Comparison of ENCODE assay signal across 22 mouse cellular contexts in genomic region chr1:172463387-172464333, GRCm38 (mm10). TPM values are rescaled to one million over a fixed set of nuclear protein-coding genes. Genes with fewer than 3 reads are reported as not detected.
DNase-seq lines count a peak whose midpoint lies in the region; ATAC-seq and TF ChIP-seq lines count a peak whose summit lies in the region.
"Had no signal": no experiment of that assay in that cellular context is flagged by ENCODE, and none has a peak within 500 bp of the region (broad histone marks: within the 10 kb centered on the region; RNA-seq: fewer than 3 reads in every experiment).

No protein-coding gene starts in this region.

- H3K27ac ChIP-seq in liver, embryonic 12.5 days: no peak overlapping the region
- no peak overlapping the region for H3K27ac ChIP-seq in liver, embryonic 11.5 days (ENCODE audit: low read depth, low read length)
- H3K27ac ChIP-seq in intestine, postnatal 0 days (ENCODE audit: low read depth, low read length): peak overlapping the region; percentile 95
- H3K27ac ChIP-seq: embryonic facial prominence, embryonic 10.5 days; forebrain, embryonic 13.5 days; heart, embryonic 13.5 days; hindbrain, embryonic 13.5 days; hindbrain, postnatal 0 days had no signal

- H3K36me3 ChIP-seq in liver, embryonic 12.5 days: no peaks in the 10 kb centered on the region
- H3K36me3 ChIP-seq in liver, embryonic 11.5 days (ENCODE audit: control insufficient read depth, insufficient read depth, low read length): no peaks in the 10 kb centered on the region
- H3K36me3 ChIP-seq in intestine, postnatal 0 days (ENCODE audit: control insufficient read depth, insufficient read depth): no peaks in the 10 kb centered on the region
- H3K36me3 ChIP-seq: embryonic facial prominence, embryonic 10.5 days; G1E; heart, embryonic 13.5 days; hindbrain, embryonic 13.5 days had no signal

- H3K9ac ChIP-seq in liver, embryonic 12.5 days: no peak overlapping the region
- H3K9ac ChIP-seq in liver, embryonic 11.5 days (ENCODE audit: low read depth, low read length): no peak overlapping the region
- H3K9ac ChIP-seq in intestine, postnatal 0 days (ENCODE audit: low read depth, low read length): no peak overlapping the region
- H3K9ac ChIP-seq: forebrain, embryonic 13.5 days; forebrain, postnatal 0 days; heart, embryonic 13.5 days; hindbrain, embryonic 13.5 days had no signal

- WGBS in liver, embryonic 12.5 days (ENCODE audit: insufficient replicate concordance): 33% methylated on average over 16 of the region's 16 CpGs
- WGBS in liver, embryonic 11.5 days: 51% methylated on average over 16 of the region's 16 CpGs
- 57% methylated on average over 16 of the region's 16 CpGs for WGBS in intestine, postnatal 0 days

- H3K4me2 ChIP-seq in liver, embryonic 12.5 days: no peak overlapping the region
- no peak overlapping the region for H3K4me2 ChIP-seq in liver, embryonic 11.5 days
- no peak overlapping the region for H3K4me2 ChIP-seq in intestine, postnatal 0 days (replicated peaks; ENCODE audit: low read depth)
- H3K4me2 ChIP-seq: forebrain, embryonic 13.5 days; heart, embryonic 13.5 days; hindbrain, embryonic 13.5 days had no signal

- H3K4me3 ChIP-seq in liver, embryonic 12.5 days: no peak overlapping the region
- H3K4me3 ChIP-seq in liver, embryonic 11.5 days (ENCODE audit: low read depth, low read length): no peak overlapping the region
- H3K4me3 ChIP-seq in intestine, postnatal 0 days (ENCODE audit: low read depth, low read length): no peak overlapping the region
- H3K4me3 ChIP-seq: embryonic facial prominence, embryonic 10.5 days; forebrain, embryonic 13.5 days; heart, embryonic 13.5 days; hindbrain, embryonic 13.5 days had no signal

- ATAC-seq in liver, embryonic 12.5 days: 0 out of 2 replicates have a peak, but pooled peaks have one; percentile 21
- ATAC-seq in liver, embryonic 11.5 days (replicated peaks; ENCODE audit: low FRiP score): no peak
- ATAC-seq in granulocyte monocyte progenitor cell, adult 5-6 weeks (replicated peaks; ENCODE audit: poor library complexity, severe bottlenecking): peak; percentile 53
- ATAC-seq in intestine, postnatal 0 days: peak; percentile 63
- ATAC-seq in neutrophil, adult 5-6 weeks (ENCODE audit: extremely low read depth, insufficient number of reproducible peaks, low FRiP score, poor library complexity, severe bottlenecking): peak; percentile 39; the same call in 1 of the 2 replicates
- ATAC-seq: forebrain, embryonic 13.5 days; forebrain, postnatal 0 days; hindbrain, postnatal 0 days had no signal

- no peaks in the 10 kb centered on the region for H3K27me3 ChIP-seq in liver, embryonic 12.5 days (replicated peaks)
- H3K27me3 ChIP-seq in liver, embryonic 11.5 days (replicated peaks; ENCODE audit: control insufficient read depth, insufficient read depth, low read length): no peaks in the 10 kb centered on the region
- no peaks in the 10 kb centered on the region for H3K27me3 ChIP-seq in intestine, postnatal 0 days (replicated peaks; ENCODE audit: control insufficient read depth, insufficient read depth, low read length)
- H3K27me3 ChIP-seq: forebrain, embryonic 13.5 days; heart, embryonic 13.5 days; hindbrain, embryonic 13.5 days had no signal

- DNase-seq in liver, embryonic 11.5 days (ENCODE audit: low spot score): no peak
- DNase-seq in frontal cortex, postnatal 10 days (ENCODE audit: low spot score in 2 of 2): no peak
- no peak for DNase-seq in right cerebral cortex, postnatal 36 days (ENCODE audit: low spot score in 2 of 2)
- no peak for DNase-seq in gastrocnemius, postnatal 4 days (ENCODE audit: low spot score in 2 of 2)
- DNase-seq: adrenal gland, adult 8-10 months; adrenal gland, postnatal 36 days; cerebellum, adult 11-12 months; cerebellum, adult 9-10 months; cerebellum, postnatal 36 days; forebrain, postnatal 0 days; gastrocnemius, postnatal 10 days; heart, postnatal 4 days had no signal

- 0 out of 2 replicates have a peak, but pooled peaks cover 11% of the 10 kb centered on the region for H3K4me1 ChIP-seq in liver, embryonic 12.5 days
- H3K4me1 ChIP-seq in liver, embryonic 11.5 days (replicated peaks; ENCODE audit: control insufficient read depth, insufficient read depth, low read length): peaks cover 7% of the 10 kb centered on the region; the same call in 1 of the 2 replicates
- H3K4me1 ChIP-seq in intestine, postnatal 0 days (replicated peaks; ENCODE audit: control insufficient read depth, insufficient read depth, low read length): peaks cover 5% of the 10 kb centered on the region; the same call in 1 of the 2 replicates
- H3K4me1 ChIP-seq: embryonic facial prominence, embryonic 10.5 days; forebrain, embryonic 13.5 days; hindbrain, embryonic 13.5 days had no signal

- peak; percentile 46 for TF ChIP-seq CTCF in intestine, postnatal 0 days (IDR thresholded peaks at IDR 0.05; ENCODE audit: low read depth)

- no peaks in the 10 kb centered on the region for H3K9me3 ChIP-seq in liver, embryonic 12.5 days (replicated peaks)
- H3K9me3 ChIP-seq in liver, embryonic 11.5 days (ENCODE audit: control insufficient read depth, low read length): no peaks in the 10 kb centered on the region
- no peaks in the 10 kb centered on the region for H3K9me3 ChIP-seq in intestine, postnatal 0 days (ENCODE audit: control insufficient read depth)
- H3K9me3 ChIP-seq: embryonic facial prominence, embryonic 10.5 days; forebrain, embryonic 13.5 days; G1E; heart, embryonic 13.5 days; hindbrain, embryonic 13.5 days had no signal

RNA-seq across cellular contexts. Expression of gene Slamf9, which starts 11.5 kb away (rescaled TPM):
- polyA plus RNA-seq in liver, embryonic 12.5 days (2016; fragmentation: Nextera tagmentation; extraction: Ambion mirVana): 1.1 and 1.3 TPM in 2 replicates
- 0.55 and 1.4 TPM in 2 replicates for polyA plus RNA-seq in liver, embryonic 11.5 days (2014; fragmentation: Nextera tagmentation; extraction: Ambion mirVana)
- not detected in 2 replicates for total RNA-seq in granulocyte monocyte progenitor cell, adult 5-6 weeks (2014; fragmentation: Nextera tagmentation)
- 0.26 TPM in 1 of 2 replicates, not detected in the other for total RNA-seq in granulocyte monocyte progenitor cell, adult 5-6 weeks (2017)
- polyA plus RNA-seq in intestine, postnatal 0 days (2015; fragmentation: Nextera tagmentation; extraction: Ambion mirVana): 1.8 and 2.1 TPM in 2 replicates
- 2.9 and 4.1 TPM in 2 replicates for total RNA-seq in neutrophil, adult 5-6 weeks (2017)
- total RNA-seq in gastrocnemius, postnatal 4 days (2021): under 1 TPM; 0.47 to 0.56 TPM
- total RNA-seq: G1E; hindbrain, postnatal 0 days had no signal
- polyA plus RNA-seq: embryonic facial prominence, embryonic 10.5 days; G1E; hindbrain, embryonic 13.5 days had no signal

RNA-seq across cellular contexts. Expression of gene Igsf9, which starts 17.9 kb away (rescaled TPM):
- polyA plus RNA-seq in liver, embryonic 12.5 days (2016; fragmentation: Nextera tagmentation; extraction: Ambion mirVana): 3.9 and 4.2 TPM in 2 replicates
- polyA plus RNA-seq in liver, embryonic 11.5 days (2014; fragmentation: Nextera tagmentation; extraction: Ambion mirVana): 9.7 and 13.8 TPM in 2 replicates
- not detected in 2 replicates for total RNA-seq in granulocyte monocyte progenitor cell, adult 5-6 weeks (2014; fragmentation: Nextera tagmentation)
- not detected in 2 replicates for total RNA-seq in granulocyte monocyte progenitor cell, adult 5-6 weeks (2017)
- polyA plus RNA-seq in intestine, postnatal 0 days (2015; fragmentation: Nextera tagmentation; extraction: Ambion mirVana): 73.4 and 93.7 TPM in 2 replicates
- 3.2 and 4.3 TPM in 2 replicates for total RNA-seq in neutrophil, adult 5-6 weeks (2017)
- 1 to 10 TPM; 1.7 to 2.3 TPM for total RNA-seq in gastrocnemius, postnatal 4 days (2021)
- polyA plus RNA-seq: G1E had no signal

RNA-seq across cellular contexts. Expression of gene Tagln2, which starts 36.2 kb away (rescaled TPM):
- 177 and 178 TPM in 2 replicates for polyA plus RNA-seq in liver, embryonic 12.5 days (2016; fragmentation: Nextera tagmentation; extraction: Ambion mirVana)
- polyA plus RNA-seq in liver, embryonic 11.5 days (2014; fragmentation: Nextera tagmentation; extraction: Ambion mirVana): 248 and 257 TPM in 2 replicates
- total RNA-seq in granulocyte monocyte progenitor cell, adult 5-6 weeks (2014; fragmentation: Nextera tagmentation): 629 and 731 TPM in 2 replicates
- 281 and 350 TPM in 2 replicates for total RNA-seq in granulocyte monocyte progenitor cell, adult 5-6 weeks (2017)
- 339 and 374 TPM in 2 replicates for polyA plus RNA-seq in intestine, postnatal 0 days (2015; fragmentation: Nextera tagmentation; extraction: Ambion mirVana)
- 181 and 198 TPM in 2 replicates for total RNA-seq in neutrophil, adult 5-6 weeks (2017)
- 100 to 1,000 TPM; 146 to 158 TPM for total RNA-seq in gastrocnemius, postnatal 4 days (2021)

RNA-seq across cellular contexts. Expression of gene Cfap45, which starts 56.9 kb away (rescaled TPM):
- 0.55 and 0.79 TPM in 2 replicates for polyA plus RNA-seq in liver, embryonic 12.5 days (2016; fragmentation: Nextera tagmentation; extraction: Ambion mirVana)
- polyA plus RNA-seq in liver, embryonic 11.5 days (2014; fragmentation: Nextera tagmentation; extraction: Ambion mirVana): 0.77 and 1.4 TPM in 2 replicates
- total RNA-seq in granulocyte monocyte progenitor cell, adult 5-6 weeks (2014; fragmentation: Nextera tagmentation): not detected in 2 replicates
- total RNA-seq in granulocyte monocyte progenitor cell, adult 5-6 weeks (2017): 0.46 TPM in 1 of 2 replicates, not detected in the other
- 0.77 and 1.3 TPM in 2 replicates for polyA plus RNA-seq in intestine, postnatal 0 days (2015; fragmentation: Nextera tagmentation; extraction: Ambion mirVana)
- total RNA-seq in neutrophil, adult 5-6 weeks (2017): 3.9 and 4.4 TPM in 2 replicates
- total RNA-seq in gastrocnemius, postnatal 4 days (2021): 1 to 10 TPM; 1.3 to 1.8 TPM
- polyA plus RNA-seq: G1E had no signal
